Mouse (Mus musculus): ENCODE data around the gene Kctd18.

Kctd18 gene

DNA sequence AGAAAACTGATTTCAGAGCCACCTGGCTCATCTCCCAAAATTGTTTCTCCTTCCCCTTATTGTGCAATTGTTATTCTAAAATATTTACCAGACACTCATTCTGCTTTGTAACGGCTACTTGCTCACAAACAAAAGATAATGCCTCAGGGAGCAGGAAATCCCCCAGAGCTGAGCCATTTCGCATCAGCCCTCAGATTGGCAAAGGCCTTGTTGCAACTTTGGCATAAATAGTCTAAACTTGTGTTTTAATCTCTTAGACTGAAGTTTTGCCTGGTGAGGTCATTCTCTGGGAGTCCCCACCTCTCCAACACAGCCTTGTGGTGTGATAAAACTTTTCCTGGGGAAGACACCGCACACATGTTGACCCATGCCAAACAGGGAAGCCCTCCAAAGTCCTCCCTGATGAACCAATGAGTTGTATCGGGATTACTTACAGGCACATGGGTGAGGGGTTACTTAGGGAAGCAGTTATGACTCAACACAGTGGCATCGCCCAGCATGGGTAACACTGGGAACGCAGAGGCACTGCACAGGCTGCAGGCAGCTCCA is 29.6 kb downstream of the Kctd18 start:
- DNase-seq: no peak

GRCm38 (mm10) chr1:57976860-57977259 is 41.9 kb downstream of the Kctd18 start:
- DNase-seq: no peak

DNA sequence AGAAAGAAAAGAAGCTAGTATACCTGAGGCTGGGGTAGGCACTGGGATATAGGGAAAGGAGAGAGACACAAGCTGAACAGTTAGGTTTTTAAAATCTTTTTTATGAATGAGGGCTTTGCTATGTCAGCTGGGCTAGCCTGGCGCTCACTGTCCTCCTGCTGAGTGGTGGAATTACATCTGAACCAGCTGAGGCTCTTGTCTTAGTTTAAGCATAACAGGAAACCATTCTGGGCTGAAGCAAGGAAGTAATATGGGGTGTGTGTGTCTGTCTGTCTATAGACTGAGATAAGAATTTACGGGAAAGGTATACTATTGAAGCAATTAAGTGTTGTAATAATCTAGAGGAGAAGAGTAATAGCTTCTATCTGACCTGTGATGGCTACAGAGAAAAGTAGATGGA is 47.2 kb downstream of the Kctd18 start:
- no peak for DNase-seq

- DNase-seq: peak; percentile 95
Observed at GRCm38 (mm10) chr1:57969327-57970271, 49.2 kb downstream of the Kctd18 start.

GRCm38 (mm10) chr1:57955774-57956173 is 63.0 kb downstream of the Kctd18 start:
- DNase-seq: no peak

DNA sequence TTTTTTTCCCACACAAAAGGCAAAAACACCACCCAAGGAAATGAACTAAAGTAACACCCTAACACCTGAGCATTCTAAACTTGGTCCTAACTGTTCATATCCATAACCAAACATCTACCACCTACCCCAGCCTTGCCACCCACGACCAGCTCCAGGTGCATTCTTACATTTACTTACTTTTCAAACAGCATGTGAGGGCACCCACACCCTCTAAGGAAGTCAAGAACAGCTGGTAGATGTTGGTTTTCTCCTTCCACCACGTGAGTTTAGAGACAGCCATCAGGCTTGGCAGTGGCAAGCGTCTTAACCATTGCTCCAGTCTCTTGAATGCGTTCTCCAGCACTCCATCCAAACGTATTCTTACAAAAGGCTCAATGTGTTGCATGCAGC is 64.4 kb downstream of the Kctd18 start:
- DNase-seq: no peak

GRCm38 (mm10) chr1:57953586-57954375 is 65.0 kb downstream of the Kctd18 start:
- no peak for DNase-seq

GRCm38 (mm10) chr1:57952509-57952908 is 66.2 kb downstream of the Kctd18 start:
- DNase-seq: no peak

DNA sequence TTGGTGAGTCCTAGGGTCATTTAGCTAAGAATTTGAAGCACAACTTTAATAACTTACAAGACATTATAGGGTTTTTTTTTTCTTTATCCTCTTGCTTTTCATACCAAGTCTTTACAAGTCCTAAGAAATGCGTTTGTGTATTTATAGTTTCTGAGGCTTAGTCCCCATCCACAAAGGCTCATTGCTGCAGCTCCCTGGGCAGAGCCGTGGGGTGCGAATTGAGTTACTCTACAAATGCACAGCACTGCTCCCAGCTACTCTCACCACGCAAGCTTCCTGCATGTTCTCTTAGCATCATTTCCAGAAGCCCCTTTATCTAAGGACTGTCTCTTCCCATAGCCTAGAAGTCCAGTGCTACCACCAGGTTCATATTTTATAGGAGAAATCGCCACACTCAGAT is 69.0 kb downstream of the Kctd18 start:
- DNase-seq: no peak

DNA sequence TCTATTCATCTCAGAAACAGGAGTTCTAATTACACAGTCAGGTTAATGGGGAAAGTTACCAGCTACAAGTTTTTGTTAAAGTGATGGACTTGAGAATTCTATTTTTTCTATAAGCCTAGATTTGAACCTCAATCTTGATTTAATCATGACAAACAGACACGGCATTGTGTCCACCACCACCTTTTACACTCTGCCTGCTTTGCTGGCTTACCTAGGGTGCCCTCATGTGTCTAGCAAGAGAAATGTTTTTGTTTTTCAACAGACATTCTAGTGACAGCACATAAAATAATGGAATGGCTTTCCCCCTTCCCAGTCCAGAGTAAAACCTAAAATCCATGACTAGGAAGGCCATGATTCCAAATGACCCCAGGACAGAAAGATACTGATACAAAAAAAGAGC is 69.6 kb downstream of the Kctd18 start:
- no peak for DNase-seq

- no peak for DNase-seq
Observed at GRCm38 (mm10) chr1:57947552-57948347, 71.0 kb downstream of the Kctd18 start.

GRCm38 (mm10) chr1:57942215-57942614 is 76.5 kb downstream of the Kctd18 start:
- DNase-seq: no peak

DNA sequence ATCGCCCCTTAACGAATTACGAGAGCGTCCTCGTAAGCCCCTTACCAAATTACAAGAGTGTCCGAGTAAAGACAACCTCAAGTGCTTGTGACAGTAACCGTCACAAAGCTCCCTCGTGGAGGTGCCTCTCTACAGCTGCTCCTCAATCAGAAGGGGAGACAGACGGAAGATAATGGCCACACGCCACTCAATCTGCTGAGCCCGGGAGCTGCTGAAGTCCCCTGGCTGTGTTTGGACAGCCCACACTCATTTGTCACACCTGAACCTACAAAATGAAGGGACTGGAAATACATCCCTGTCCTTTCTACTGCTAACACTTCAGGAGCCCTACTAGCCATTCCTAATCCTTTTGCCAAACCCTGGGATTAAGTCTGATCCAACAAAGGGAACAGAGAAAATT is 77.0 kb downstream of the Kctd18 start:
- DNase-seq: no peak

- no peak for DNase-seq
Observed at GRCm38 (mm10) chr1:57941095-57941494, 77.7 kb downstream of the Kctd18 start.

DNA sequence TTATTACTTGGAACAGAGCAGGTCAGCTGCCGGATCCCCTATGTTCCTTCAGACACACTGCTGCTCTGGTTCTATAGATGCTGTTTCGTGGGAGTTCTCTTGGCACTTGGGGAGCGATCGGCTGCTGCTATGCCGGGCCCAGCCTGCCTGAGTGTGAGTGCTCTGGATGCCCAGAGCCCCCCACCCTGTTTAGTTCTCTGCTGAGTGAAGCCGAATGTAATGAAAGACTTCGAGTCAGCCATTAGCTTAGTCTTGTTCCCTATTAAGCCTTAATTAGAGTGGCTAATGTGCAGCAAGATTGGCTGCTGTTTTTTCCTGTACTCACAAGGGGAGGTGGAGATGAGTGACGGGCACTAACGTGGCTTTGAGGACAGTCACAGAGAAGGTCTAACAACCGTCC is 78.1 kb downstream of the Kctd18 start:
- no peak for DNase-seq

GRCm38 (mm10) chr1:57934287-57934686 is 84.5 kb downstream of the Kctd18 start:
- no peak for DNase-seq

- DNase-seq: no peak
Observed at GRCm38 (mm10) chr1:57918567-57918966, 100.2 kb downstream of the Kctd18 start.

DNA sequence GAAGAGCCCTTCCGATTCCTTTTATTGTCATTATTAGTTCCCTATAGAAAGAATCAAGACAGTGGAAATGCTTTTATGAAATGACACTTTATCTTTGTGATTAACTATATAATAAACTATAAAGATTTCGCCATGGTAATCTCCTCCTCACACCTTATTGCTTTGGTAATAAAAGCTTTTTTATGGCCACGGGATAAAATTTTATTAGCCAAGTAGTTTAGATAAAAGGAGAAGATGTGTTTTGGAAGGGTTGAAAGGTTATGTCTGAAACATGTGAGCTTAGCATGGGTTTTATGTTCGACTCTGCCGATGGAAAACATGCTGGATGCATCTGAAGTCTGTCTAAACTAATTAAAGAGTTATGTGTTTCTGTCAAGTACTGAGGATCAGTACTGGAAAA is 101.4 kb downstream of the Kctd18 start:
- no peak for DNase-seq

GRCm38 (mm10) chr1:57911561-57911960 is 107.2 kb downstream of the Kctd18 start:
- DNase-seq: no peak

DNA sequence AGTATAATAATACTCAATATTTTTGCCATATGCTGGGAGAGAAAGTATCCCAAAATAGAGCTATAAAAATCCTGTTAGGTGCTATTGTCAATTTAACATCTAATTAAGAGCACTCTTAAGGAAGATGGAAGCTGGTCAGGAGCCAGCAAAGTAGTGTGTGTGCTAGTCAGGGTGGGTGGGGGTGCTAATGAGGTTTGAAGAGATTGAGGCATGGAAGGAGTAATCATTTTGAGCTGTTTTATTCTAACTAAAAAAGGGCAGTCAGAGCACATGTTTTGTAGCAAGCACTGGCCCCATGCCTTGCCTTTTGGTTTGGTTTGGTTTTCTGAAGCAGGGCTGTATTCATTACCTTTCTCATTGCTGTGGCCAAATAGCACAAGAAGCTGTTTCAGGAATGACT is 112.4 kb downstream of the Kctd18 start:
- DNase-seq: no peak

DNA sequence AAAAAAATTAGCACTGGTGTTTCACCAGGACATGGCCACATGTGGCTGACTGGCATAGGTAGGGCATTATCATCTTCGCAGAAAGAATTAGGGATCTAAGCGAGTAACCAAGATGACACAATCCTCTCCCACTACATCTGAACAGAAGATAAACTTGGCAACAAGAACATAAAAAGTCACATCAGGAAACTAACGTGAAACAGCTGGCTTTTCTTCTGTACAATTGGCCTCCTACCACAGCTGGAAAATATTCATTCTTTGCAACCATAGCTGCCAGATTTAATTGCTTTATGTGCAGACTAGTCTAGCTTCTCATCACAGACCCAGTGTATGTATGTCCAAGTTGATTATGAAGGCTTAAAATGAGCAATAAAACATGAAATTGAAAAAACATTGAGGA is 112.8 kb downstream of the Kctd18 start:
- DNase-seq: no peak

All from cerebellum, adult 9-10 months (tissue).